Mouse (Mus musculus) G1E (cell line): ENCODE data around the gene Lrrc8e.

Experiments
- CTCF ChIP-seq: IDR thresholded peaks from 2 replicates; pipeline ENCODE4 v1.5.1; 2012; ENCODE audit warnings: low read depth, low read length, inconsistent platforms, mixed read lengths
- GATA1 ChIP-seq: IDR thresholded peaks from 2 replicates; pipeline ENCODE4 v1.6.1; 2012; ENCODE audit warnings: borderline replicate concordance, low read length, inconsistent platforms, mixed read lengths
- GATA2 ChIP-seq: IDR thresholded peaks from 2 replicates; pipeline ENCODE4 v1.6.1; 2012; ENCODE audit warnings: low read depth, low read length, inconsistent platforms, borderline replicate concordance
- TAL1 ChIP-seq: conservative IDR thresholded peaks from 2 replicates; pipeline ENCODE4 v1.6.1; 2012; ENCODE audit warnings: low read depth, low read length, inconsistent platforms, mixed read lengths

- no peak for TF ChIP-seq GATA1
- TF ChIP-seq GATA2 = no peak
- no peak for TF ChIP-seq CTCF
- no peak for TF ChIP-seq TAL1
Observed at GRCm38 (mm10) chr8:4183409-4183808, 43.2 kb upstream of the Lrrc8e start.
